Mouse (Mus musculus) hindbrain, postnatal 0 days (tissue): Measurements from ENCODE around the gene Kctd10. TPM values are rescaled to one million over a fixed set of nuclear protein-coding genes. Genes with fewer than 3 reads are reported as not detected.
A peak's percentile ranks its signal among the peaks of the same experiment; 100 is the strongest.

Experiments used
- ATAC-seq: fragments of 200-750 bp; cut with Nextera tagmentation; 2 replicates; pipeline ENCODE4 v1.8.0; 2017; ENCODE audit warnings: mild to moderate bottlenecking, moderate TSS enrichment, moderate library complexity
- DNase-seq: peaks from one replicate; pipeline ENCODE4 v3.0.0-alpha.2; 2015; ENCODE audit warnings: low spot score
- H3K27ac ChIP-seq: fragments of 300-500 bp; sonication (generic); 2 replicates; pipeline ENCODE4 v1.5.1; 2014; ENCODE audit warnings: mild to moderate bottlenecking
- H3K27me3 ChIP-seq: fragments of 300-500 bp; sonication (generic); 2 replicates; pipeline ENCODE4 v1.6.1; 2014; ENCODE audit warnings: low read length, mixed read lengths; ENCODE audit not compliant: insufficient read depth
- H3K36me3 ChIP-seq: fragments of 300-500 bp; sonication (generic); 2 replicates; pipeline ENCODE4 v1.6.1; 2014; ENCODE audit warnings: low read length, mixed read lengths; ENCODE audit not compliant: insufficient read depth
- H3K4me1 ChIP-seq: fragments of 300-500 bp; sonication (generic); 2 replicates; pipeline ENCODE4 v1.6.1; 2014; ENCODE audit warnings: antibody characterized with exemption, low read length, mixed read lengths; ENCODE audit not compliant: insufficient read depth
- H3K4me2 ChIP-seq: fragments of 300-500 bp; sonication (generic); 2 replicates; pipeline ENCODE4 v1.6.1; 2014; ENCODE audit warnings: low read depth, mild to moderate bottlenecking, low read length, moderate library complexity, mixed read lengths
- H3K4me3 ChIP-seq: fragments of 300-500 bp; sonication (generic); 2 replicates; pipeline ENCODE4 v1.5.1; 2014; ENCODE audit warnings: low read length
- H3K9ac ChIP-seq: fragments of 300-500 bp; sonication (generic); replicated peaks from 2 replicates; pipeline ENCODE4 v1.6.1; 2014; ENCODE audit warnings: mild to moderate bottlenecking, low read length, moderate library complexity, mixed read lengths
- H3K9me3 ChIP-seq: fragments of 300-500 bp; sonication (generic); 2 replicates; pipeline ENCODE4 v1.6.1; 2016; ENCODE audit warnings: low read length, mixed read lengths
- CTCF ChIP-seq: IDR thresholded peaks from 2 replicates; pipeline ENCODE4 v1.5.1; 2016; ENCODE audit warnings: antibody characterized with exemption, control low read depth, low read depth
- WGBS: fragments of 180-500 bp; shearing (Covaris S2); extraction: QIAGEN DNeasy Blood & Tissue Kit; methylation state at CpG from one replicate; pipeline ENCODE4 v1.1.7; 2014; 5-methylcytosine and 5-hydroxymethylcytosine counted together
- polyA plus RNA-seq: library from polyadenylated mRNA; unstranded; fragments of >200 nt; fragmentation: Nextera tagmentation; extraction: Ambion mirVana; gene quantifications from 2 replicates; pipeline ENCODE4 v1.2.1, GENCODE M21; 2015
- total RNA-seq: library from RNA; depleted of rRNA; stranded (reverse); fragments of >200 nt; gene quantifications from 2 replicates; pipeline ENCODE4 v1.2.3, GENCODE M21; 2014

The Kctd10 gene
- total and polyA plus RNA-seq, 2 experiments from 2014 or later = 43.2 to 47.5 TPM

DNA sequence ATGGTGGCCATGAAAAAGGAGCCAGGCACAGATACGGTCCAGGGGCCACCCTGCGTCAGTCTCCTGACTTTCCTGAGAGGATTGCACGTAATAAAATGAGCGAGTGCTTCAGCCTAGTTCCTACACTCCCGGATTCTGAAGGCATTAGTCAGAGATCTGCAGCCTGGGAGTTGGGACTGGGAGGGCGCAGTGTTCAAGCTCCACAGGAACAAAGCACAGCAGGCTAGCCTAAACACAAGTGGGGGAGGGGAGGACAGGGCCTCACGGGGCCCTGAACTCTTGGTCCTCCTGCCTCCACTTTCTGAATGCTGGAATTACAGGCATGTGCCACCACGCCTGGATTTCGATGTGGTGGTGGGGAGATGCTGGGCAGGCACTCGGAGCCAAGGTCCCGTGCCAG, 7.7 kb downstream of the Kctd10 start:
- Histone ChIP-seq H3K4me2 (no peak overlapping the region), H3K4me3 (no peak overlapping the region), H3K9me3 (no peaks in the 10 kb centered on the region), H3K27ac (no peak overlapping the region), H3K27me3 (no peaks in the 10 kb centered on the region), H3K9ac (no peak overlapping the region), H3K4me1 (peaks cover 7% of the 10 kb centered on the region), H3K36me3 (peaks cover 46% of the 10 kb centered on the region)
- WGBS = 40% methylated on average over 11 of the region's 11 CpGs
- ATAC-seq (no peak), DNase-seq (no peak)
- TF ChIP-seq CTCF = no peak

GRCm38 (mm10) chr5:114371731-114372473, 8.4 kb downstream of the Kctd10 start:
- H3K36me3 ChIP-seq = peaks cover 52% of the 10 kb centered on the region
- no peak for ATAC-seq
- H3K4me1 ChIP-seq = peaks cover 7% of the 10 kb centered on the region

DNA sequence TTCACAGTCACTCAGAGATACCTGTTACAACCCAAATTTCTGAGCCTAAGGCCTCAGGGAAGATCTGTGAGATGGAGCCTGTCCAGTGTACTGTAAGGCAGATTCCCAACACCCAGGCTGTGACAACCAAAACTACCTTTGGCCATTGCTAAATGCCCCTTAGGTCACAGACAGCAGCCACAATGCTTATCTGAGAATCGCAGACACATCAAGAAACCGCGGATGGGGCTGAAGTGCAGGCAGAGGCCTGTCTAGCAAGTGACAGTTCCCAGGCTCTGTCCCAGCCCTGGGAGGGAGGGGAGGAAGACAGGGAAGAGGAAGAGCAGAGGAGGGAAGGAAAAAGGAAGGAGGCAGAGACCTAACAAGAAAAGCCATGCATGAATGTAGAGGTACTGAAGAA, 9.0 kb downstream of the Kctd10 start:
- Histone ChIP-seq H3K4me2 (no peak overlapping the region), H3K9me3 (no peaks in the 10 kb centered on the region), H3K27me3 (no peaks in the 10 kb centered on the region), H3K4me3 (no peak overlapping the region), H3K4me1 (peaks cover 7% of the 10 kb centered on the region), H3K27ac (no peak overlapping the region), H3K9ac (no peak overlapping the region), H3K36me3 (peaks cover 57% of the 10 kb centered on the region)
- DNase-seq (no peak), ATAC-seq (no peak)
- 66% methylated on average over 3 of the region's 3 CpGs for WGBS
- no peak for TF ChIP-seq CTCF

More at GRCm38 (mm10) chr5:114371731-114372473, 8.4 kb downstream of the Kctd10 start:
- DNase-seq = no peak
- H3K27me3 ChIP-seq = no peaks in the 10 kb centered on the region
- no peak overlapping the region for H3K4me2 ChIP-seq
- no peak overlapping the region; the same call in 1 of the 2 replicates for H3K27ac ChIP-seq
- no peak for TF ChIP-seq CTCF
- H3K4me3 ChIP-seq = no peak overlapping the region
- no peak overlapping the region for H3K9ac ChIP-seq
- H3K9me3 ChIP-seq = no peaks in the 10 kb centered on the region
- WGBS = 78% methylated on average over 25 of the region's 25 CpGs

- peak; percentile 43 for TF ChIP-seq CTCF
- H3K4me3 ChIP-seq = no peak overlapping the region
- no peak overlapping the region for H3K9ac ChIP-seq
- H3K36me3 ChIP-seq = peaks cover 63% of the 10 kb centered on the region
- no peaks in the 10 kb centered on the region for H3K9me3 ChIP-seq
- H3K27me3 ChIP-seq = no peaks in the 10 kb centered on the region
- H3K4me1 ChIP-seq = peaks cover 7% of the 10 kb centered on the region
- peak overlapping the region; percentile 62; the same call in 1 of the 2 replicates for H3K27ac ChIP-seq
- WGBS = 50% methylated on average over 9 of the region's 9 CpGs
- ATAC-seq (peak; percentile 64), DNase-seq (peak; percentile 65)
- no peak overlapping the region for H3K4me2 ChIP-seq
Observed at GRCm38 (mm10) chr5:114370371-114370776, 9.9 kb downstream of the Kctd10 start.

DNA sequence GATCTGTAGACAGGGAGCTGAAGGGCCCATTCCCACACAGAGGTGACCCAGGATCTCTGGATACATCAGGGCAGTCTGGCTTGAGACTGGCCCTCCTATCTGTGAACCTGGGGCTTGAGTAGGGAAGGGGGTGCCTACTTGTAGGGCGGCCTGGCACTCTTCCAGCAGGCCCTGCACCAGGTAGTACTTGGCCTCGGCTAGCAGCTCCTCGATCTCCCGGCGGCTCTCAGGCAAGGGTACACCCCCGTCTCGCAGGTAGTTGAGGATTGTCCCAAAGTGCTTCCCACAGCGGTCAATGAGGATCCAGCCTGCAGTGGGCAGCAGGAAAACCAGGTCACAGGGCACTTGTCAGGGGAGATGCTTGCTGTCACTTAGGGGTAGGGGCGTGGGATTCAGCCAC, 10.4 kb downstream of the Kctd10 start:
- H3K27ac ChIP-seq = peak overlapping the region; percentile 45; the same call in 1 of the 2 replicates
- 81% methylated on average over 9 of the region's 9 CpGs for WGBS
- H3K4me1 ChIP-seq = peaks cover 7% of the 10 kb centered on the region
- H3K27me3 ChIP-seq = no peaks in the 10 kb centered on the region
- H3K4me2 ChIP-seq = no peak overlapping the region
- no peaks in the 10 kb centered on the region for H3K9me3 ChIP-seq
- ATAC-seq = no peak
- H3K9ac ChIP-seq = no peak overlapping the region
- H3K36me3 ChIP-seq = peaks cover 65% of the 10 kb centered on the region
- no peak for DNase-seq
- H3K4me3 ChIP-seq = no peak overlapping the region
- TF ChIP-seq CTCF = no peak

DNA sequence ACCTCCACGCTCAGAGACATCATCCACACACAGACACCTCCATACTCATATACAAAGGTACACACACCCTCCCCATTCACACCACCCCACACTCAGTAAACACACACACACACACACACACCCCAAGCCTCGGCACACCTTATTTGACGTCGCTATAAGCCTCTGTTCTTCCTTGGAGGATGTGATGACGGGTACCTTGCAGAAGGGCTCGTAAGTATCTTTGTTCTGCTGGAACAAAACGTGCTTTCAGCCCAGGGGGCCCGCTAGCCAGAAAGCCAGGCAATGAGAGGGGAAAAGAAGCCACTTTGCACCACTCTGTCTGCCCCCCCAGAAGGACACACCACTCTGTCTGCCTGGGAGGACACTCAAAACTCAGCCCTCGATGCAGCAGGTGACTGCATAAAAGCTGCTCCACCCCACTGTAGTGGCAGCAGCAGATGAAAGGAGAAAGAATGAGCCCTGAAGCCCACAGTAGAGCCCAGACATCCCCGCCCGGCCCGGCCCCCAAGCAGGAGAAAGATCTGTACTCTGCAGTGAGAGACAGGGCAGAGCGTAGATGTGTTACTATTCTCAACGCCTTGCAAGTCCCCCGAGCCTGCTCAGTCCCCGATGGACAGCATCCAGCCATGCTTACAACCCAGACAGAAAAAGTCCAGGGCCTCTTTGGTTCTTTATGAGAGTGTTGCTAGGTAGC, 11.4 kb downstream of the Kctd10 start:
- Histone ChIP-seq H3K27ac (no peak overlapping the region), H3K9me3 (no peaks in the 10 kb centered on the region), H3K4me2 (no peak overlapping the region), H3K4me3 (no peak overlapping the region), H3K9ac (no peak overlapping the region), H3K4me1 (peaks cover 7% of the 10 kb centered on the region), H3K27me3 (no peaks in the 10 kb centered on the region), H3K36me3 (peaks cover 61% of the 10 kb centered on the region)
- TF ChIP-seq CTCF = no peak
- 80% methylated on average over 16 of the region's 16 CpGs for WGBS
- ATAC-seq (no peak), DNase-seq (peak; percentile 17)
